ENCODE assay signal across 12 mouse cellular contexts in genomic region chr13:112340205-112340604, GRCm38 (mm10). TPM values are rescaled to one million over a fixed set of nuclear protein-coding genes. Genes with fewer than 3 reads are reported as not detected.
A peak's percentile ranks its signal among the peaks of the same experiment; 100 is the strongest.
DNase-seq lines count a peak whose midpoint lies in the region; ATAC-seq lines count a peak whose summit lies in the region.
"Had no signal": no experiment of that assay in that cellular context is flagged by ENCODE, and none has a peak within 500 bp of the region (broad histone marks: within the 10 kb centered on the region; RNA-seq: fewer than 3 reads in every experiment).

No protein-coding gene starts in this region.

- no peak overlapping the region for H3K9ac ChIP-seq in embryonic facial prominence, embryonic 12.5 days
- H3K9ac ChIP-seq in embryonic facial prominence, embryonic 15.5 days = no peak overlapping the region
- H3K9ac ChIP-seq in intestine, embryonic 15.5 days = no peak overlapping the region
- H3K9ac ChIP-seq: liver, embryonic 14.5 days; midbrain, embryonic 13.5 days had no signal

- WGBS in embryonic facial prominence, embryonic 12.5 days = 40% methylated on average over 8 of the region's 8 CpGs
- 80% methylated on average over 8 of the region's 8 CpGs for WGBS in embryonic facial prominence, embryonic 10.5 days
- 11% methylated on average over 8 of the region's 8 CpGs for WGBS in embryonic facial prominence, embryonic 15.5 days
- WGBS in intestine, embryonic 15.5 days = 53% methylated on average over 8 of the region's 8 CpGs

- no peak overlapping the region for H3K4me2 ChIP-seq in embryonic facial prominence, embryonic 12.5 days (replicated peaks)
- peak overlapping the region; percentile 22 for H3K4me2 ChIP-seq in embryonic facial prominence, embryonic 15.5 days (replicated peaks)
- 0 out of 2 replicates have a peak overlapping the region, but pooled peaks have one; percentile 5 for H3K4me2 ChIP-seq in intestine, embryonic 15.5 days (replicated peaks)
- H3K4me2 ChIP-seq: midbrain, embryonic 13.5 days had no signal

- H3K4me1 ChIP-seq in embryonic facial prominence, embryonic 12.5 days = peaks cover 9% of the 10 kb centered on the region
- H3K4me1 ChIP-seq in embryonic facial prominence, embryonic 10.5 days = peaks cover 17% of the 10 kb centered on the region
- H3K4me1 ChIP-seq in embryonic facial prominence, embryonic 15.5 days = peaks cover 17% of the 10 kb centered on the region
- 0 out of 2 replicates have a peak, but pooled peaks cover 3% of the 10 kb centered on the region for H3K4me1 ChIP-seq in intestine, embryonic 15.5 days (replicated peaks)

- no peak overlapping the region for H3K4me3 ChIP-seq in embryonic facial prominence, embryonic 12.5 days
- H3K4me3 ChIP-seq in embryonic facial prominence, embryonic 10.5 days = no peak overlapping the region
- no peak overlapping the region for H3K4me3 ChIP-seq in embryonic facial prominence, embryonic 15.5 days (replicated peaks)
- no peak overlapping the region for H3K4me3 ChIP-seq in intestine, embryonic 15.5 days (replicated peaks)
- H3K4me3 ChIP-seq: midbrain, embryonic 13.5 days had no signal

- H3K27ac ChIP-seq in embryonic facial prominence, embryonic 12.5 days = peak overlapping the region; percentile 58
- no peak overlapping the region for H3K27ac ChIP-seq in embryonic facial prominence, embryonic 10.5 days (replicated peaks)
- H3K27ac ChIP-seq in embryonic facial prominence, embryonic 15.5 days (replicated peaks) = peak overlapping the region; percentile 78
- peak overlapping the region; percentile 54; the same call in 1 of the 2 replicates for H3K27ac ChIP-seq in intestine, embryonic 15.5 days
- H3K27ac ChIP-seq: liver, embryonic 14.5 days; midbrain, embryonic 13.5 days had no signal

- H3K9me3 ChIP-seq in embryonic facial prominence, embryonic 12.5 days = no peaks in the 10 kb centered on the region
- H3K9me3 ChIP-seq in embryonic facial prominence, embryonic 10.5 days = no peaks in the 10 kb centered on the region
- H3K9me3 ChIP-seq in embryonic facial prominence, embryonic 15.5 days (replicated peaks) = no peaks in the 10 kb centered on the region
- H3K9me3 ChIP-seq in intestine, embryonic 15.5 days = no peaks in the 10 kb centered on the region
- H3K9me3 ChIP-seq: midbrain, embryonic 13.5 days had no signal

- ATAC-seq in embryonic facial prominence, embryonic 12.5 days (ENCODE audit: insufficient number of reproducible peaks, insufficient read depth, low FRiP score, low TSS enrichment) = no peak
- ATAC-seq in embryonic facial prominence, embryonic 15.5 days (ENCODE audit: insufficient number of reproducible peaks, low FRiP score, low TSS enrichment, low read depth) = peak; percentile 70
- ATAC-seq in intestine, embryonic 15.5 days = peak; percentile 61
- ATAC-seq: inflammation-experienced regulatory T-cells, adult 6 months; midbrain, embryonic 13.5 days had no signal

- no peaks in the 10 kb centered on the region for H3K36me3 ChIP-seq in embryonic facial prominence, embryonic 12.5 days
- H3K36me3 ChIP-seq in embryonic facial prominence, embryonic 10.5 days (replicated peaks) = no peaks in the 10 kb centered on the region
- no peaks in the 10 kb centered on the region for H3K36me3 ChIP-seq in embryonic facial prominence, embryonic 15.5 days
- no peaks in the 10 kb centered on the region for H3K36me3 ChIP-seq in intestine, embryonic 15.5 days
- H3K36me3 ChIP-seq: midbrain, embryonic 13.5 days had no signal

- H3K27me3 ChIP-seq in embryonic facial prominence, embryonic 12.5 days = no peaks in the 10 kb centered on the region
- H3K27me3 ChIP-seq in embryonic facial prominence, embryonic 10.5 days (replicated peaks; ENCODE audit: low read depth, poor library complexity, severe bottlenecking) = no peaks in the 10 kb centered on the region
- no peaks in the 10 kb centered on the region for H3K27me3 ChIP-seq in embryonic facial prominence, embryonic 15.5 days
- H3K27me3 ChIP-seq in intestine, embryonic 15.5 days (replicated peaks) = no peaks in the 10 kb centered on the region
- H3K27me3 ChIP-seq: midbrain, embryonic 13.5 days had no signal

- no peak for DNase-seq in embryonic facial prominence, embryonic 10.5 days (ENCODE audit: low spot score)
- DNase-seq in lung, postnatal 14 days = peak; percentile 48
- DNase-seq in adrenal gland, adult 8-10 months = no peak
- DNase-seq in cerebellum, adult 18-20 months = no peak
- no peak for DNase-seq in layer of hippocampus, adult 9-11 months
- DNase-seq: embryo, embryonic 11 days had no signal

RNA-seq across cellular contexts. Expression of gene Ankrd55, which starts 52.0 kb away (rescaled TPM):
- 1.8 and 2.1 TPM in 2 replicates for polyA plus RNA-seq in embryonic facial prominence, embryonic 12.5 days (2016; fragmentation: Nextera tagmentation; extraction: Ambion mirVana)
- 0.33 and 0.49 TPM in 2 replicates for polyA plus RNA-seq in embryonic facial prominence, embryonic 10.5 days (2016; fragmentation: Nextera tagmentation; extraction: Ambion mirVana)
- 0.81 and 1.1 TPM in 2 replicates for polyA plus RNA-seq in embryonic facial prominence, embryonic 15.5 days (2015; fragmentation: Nextera tagmentation; extraction: Ambion mirVana)
- polyA plus RNA-seq in intestine, embryonic 15.5 days (2015; fragmentation: Nextera tagmentation; extraction: Ambion mirVana) = 0.21 and 0.25 TPM in 2 replicates
- 1 to 10 TPM; 2.0 to 4.1 (median 2.9) TPM for total RNA-seq in adrenal gland, adult 8-10 months (2022)
